Mouse (Mus musculus): ENCODE results near the gene Pelo.
A peak's percentile ranks its signal among the peaks of the same experiment; 100 is the strongest.

Pelo gene

DNA sequence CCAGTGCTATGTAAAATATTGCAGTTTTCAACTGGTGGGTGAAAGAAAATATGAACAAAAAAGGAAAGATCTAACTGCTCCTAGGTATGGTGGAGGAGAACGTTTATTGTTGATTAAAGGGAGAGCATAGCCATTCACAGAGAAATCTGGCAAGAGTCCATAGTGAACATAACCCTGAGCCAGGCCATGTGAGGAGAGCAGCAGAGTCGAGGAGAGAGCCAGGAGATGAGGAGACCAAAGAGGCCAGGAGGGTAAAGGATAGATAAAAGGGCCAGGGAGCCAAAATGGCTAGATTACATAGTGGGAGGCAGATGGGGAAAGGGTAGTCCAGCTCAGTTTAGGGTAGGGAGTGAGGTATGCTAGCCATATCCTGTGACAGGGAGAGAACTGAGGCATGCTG, 6.2 kb upstream of the Pelo start:
- DNase-seq, result peak; percentile 91

DNA sequence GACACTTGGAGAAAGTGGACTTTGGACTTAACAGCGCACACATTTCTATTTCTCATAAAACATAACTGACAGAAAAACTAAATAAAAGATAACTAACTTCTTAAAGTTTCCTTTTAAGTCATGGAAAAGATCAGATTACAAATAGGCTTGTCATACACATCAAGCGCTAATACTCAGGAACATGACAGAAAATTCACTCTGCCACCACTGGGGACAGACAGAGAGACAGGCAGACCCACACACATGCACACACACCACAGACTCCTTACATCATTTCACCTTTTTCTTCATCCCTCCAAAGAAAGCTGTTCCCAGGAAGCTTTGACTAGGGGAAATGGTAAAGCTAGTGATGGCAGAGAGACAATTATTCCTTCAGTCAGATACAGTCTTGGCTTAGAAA, 5.4 kb upstream of the Pelo start:
- DNase-seq, result peak; percentile 46

GRCm38 (mm10) chr13:115091511-115091910, 1.5 kb upstream of the Pelo start:
- peak; percentile 90 for DNase-seq

GRCm38 (mm10) chr13:115090977-115091445, 1.0 kb upstream of the Pelo start:
- no peak for DNase-seq

DNA sequence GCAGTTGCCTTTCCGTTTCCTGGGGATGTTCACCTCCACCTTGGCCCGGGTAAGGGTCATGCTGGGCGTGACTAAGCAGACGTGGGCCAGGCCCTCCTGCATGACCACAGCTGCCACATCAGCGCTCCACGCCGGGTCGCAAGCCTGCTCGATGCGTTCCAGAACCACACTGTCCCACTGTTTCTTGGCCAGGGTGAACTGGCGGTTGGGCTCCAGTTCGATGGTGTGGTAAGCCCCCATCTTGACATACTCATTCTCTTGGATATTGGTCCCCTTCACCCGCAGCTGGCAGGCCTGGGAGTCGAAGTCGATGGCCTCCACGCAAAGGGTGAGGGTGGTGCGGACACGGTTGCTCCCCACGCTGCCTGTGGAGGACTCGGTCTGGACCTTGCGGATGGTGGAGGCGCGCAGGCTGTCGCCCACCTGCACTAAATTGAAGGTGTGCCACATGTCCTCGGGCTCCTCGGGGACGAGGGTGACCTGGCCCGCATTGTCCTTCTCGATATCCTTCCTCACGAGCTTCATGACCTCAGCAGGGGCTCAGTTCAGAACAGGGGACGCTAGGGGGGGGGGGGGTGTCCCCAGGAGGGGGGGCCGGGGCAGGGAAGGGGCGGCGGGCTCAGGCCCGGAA, 476 bp downstream of the Pelo start:
- DNase-seq, result peak; percentile 96

DNA sequence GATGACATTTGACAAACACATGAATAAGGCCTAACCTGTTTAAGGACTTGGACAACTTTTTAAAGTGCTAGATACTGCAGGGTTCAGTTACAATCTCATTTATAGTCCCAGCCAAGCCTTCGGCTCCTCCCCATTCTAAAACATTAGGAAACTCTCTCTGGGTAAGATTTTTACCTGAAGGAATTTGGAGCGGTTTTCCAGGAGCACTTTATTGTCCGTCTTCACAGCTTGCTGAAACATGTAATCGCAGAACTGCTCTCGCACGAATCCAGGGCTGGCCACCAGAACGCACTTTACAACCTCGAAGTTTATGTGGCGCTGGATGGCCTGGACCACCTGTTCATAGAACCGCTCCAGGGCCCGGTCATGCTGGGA, 979 bp downstream of the Pelo start:
- DNase-seq, result no peak

- peak; percentile 87 for DNase-seq
Measured at GRCm38 (mm10) chr13:115085974-115086373, 4.0 kb downstream of the Pelo start.

DNA sequence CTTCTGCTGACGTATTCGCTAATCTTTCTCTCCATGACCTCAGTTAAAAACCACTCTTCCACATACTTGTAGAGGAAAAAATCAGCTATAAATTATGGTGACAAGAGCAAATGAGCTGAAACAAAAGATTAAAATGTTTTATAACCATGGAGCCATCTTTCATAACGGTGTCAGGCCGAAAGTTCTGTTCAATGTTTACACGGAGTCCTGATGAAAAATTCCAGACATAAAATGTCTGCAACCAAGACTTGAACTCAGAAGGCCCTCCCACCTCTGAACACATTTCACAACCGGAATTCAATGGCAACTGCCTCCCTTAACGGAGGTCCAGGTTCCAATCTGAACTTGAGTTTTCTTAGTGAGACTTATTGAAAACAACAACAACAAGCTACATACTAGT, 7.6 kb downstream of the Pelo start:
- no peak for DNase-seq

DNA sequence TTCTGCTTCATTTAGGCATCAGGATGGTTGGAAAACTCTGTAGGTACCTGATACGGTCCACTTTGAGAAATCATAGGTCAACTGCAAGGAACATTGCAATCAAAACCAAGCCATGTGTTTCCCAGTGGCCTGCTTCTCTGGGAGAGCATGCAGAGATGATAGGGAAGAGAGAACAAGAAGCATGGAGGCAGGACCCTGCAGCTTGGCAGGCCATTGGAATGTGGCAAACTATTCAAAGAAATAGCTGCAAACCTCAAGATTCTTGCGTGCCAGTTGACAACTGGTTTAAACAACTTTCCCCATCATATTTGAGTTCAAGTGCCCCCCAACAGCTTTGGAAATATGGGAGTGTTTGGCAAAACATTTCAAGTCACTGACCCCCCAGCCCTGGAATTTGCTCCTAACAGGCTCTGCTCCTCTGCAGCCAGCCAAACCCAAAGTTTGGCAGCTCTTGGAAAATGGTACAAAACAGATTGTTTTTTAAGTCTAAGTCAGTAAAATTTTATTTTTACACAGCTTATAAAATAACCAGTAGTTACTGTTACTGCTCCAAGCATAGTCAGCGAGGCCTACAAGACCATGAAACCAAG, 9.9 kb downstream of the Pelo start:
- DNase-seq, result peak; percentile 55

GRCm38 (mm10) chr13:115078997-115079685, 10.8 kb downstream of the Pelo start:
- DNase-seq, result no peak

DNA sequence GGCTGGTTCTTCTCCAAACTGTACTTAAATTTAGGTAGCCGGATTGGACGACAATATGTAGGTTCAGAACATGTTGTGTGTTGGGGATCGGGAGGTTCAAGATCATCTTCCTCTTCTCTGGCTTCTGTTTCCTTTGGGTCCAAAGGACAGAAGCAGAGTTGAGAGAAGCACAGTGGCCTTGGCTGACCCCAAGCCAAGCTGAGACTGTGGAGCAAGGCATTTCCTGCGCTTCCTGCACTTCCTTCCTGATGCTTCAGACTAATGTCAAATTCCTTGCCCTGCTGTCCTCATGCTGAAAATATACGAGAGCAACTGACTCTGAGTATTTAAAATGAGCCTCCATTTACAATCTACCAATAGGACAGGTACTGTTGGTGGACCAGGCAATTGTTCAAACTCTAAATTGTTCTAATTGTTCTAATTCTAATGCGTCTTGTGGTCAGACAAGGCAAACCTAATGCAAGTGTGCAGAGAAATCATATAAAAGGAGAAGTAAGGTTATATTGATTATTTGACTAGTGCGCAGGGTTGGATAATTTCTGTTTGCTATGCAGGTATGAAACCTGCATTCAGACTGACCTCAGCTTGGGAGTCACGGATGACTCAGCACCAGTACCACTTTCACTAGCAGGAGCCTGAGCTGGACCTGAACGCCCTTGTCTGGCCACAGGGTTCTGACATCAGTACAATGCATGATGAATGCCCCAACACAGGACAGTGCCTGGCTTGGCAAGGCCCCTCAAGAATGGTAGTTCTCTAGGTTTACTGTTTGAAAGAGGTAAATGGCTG, 12.4 kb downstream of the Pelo start:
- peak; percentile 96 for DNase-seq

DNA sequence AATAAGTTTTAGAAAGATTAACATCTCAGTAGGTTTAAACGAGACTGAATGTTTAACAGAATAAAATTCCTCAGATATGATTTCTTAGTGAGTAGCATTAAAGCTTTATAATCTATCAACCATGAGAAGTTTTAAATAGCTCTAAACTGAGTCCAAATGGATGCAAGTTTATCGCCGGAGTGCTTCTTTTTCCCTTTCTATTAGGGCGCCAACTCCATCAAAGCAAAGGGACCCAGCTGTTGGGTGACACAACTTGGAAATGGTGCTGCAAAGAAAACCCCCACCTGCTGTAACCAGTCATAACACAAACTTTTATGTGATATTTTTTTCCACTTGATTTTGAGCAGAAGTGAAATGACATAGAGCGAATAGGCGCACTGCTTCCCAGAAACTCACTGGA, 17.6 kb downstream of the Pelo start:
- no peak for DNase-seq

DNA sequence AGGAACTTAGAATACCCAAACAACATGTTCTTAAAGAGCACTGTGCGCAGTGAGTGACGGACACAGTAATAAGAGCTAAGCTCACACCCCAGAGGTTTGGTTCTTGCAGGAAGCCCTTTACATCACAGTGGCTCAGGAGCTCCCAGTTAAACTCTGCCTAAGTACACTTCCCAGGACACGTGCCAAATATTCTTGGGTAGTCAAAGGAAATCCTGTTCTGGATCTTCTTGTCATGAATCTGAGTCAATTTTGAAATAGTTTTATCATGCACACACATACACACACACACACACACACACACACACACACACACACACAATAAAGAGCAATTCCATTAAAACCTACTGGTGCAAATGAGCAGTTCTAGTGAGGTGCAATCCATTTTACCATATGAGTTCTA, 18.6 kb downstream of the Pelo start:
- DNase-seq, result peak; percentile 93

DNA sequence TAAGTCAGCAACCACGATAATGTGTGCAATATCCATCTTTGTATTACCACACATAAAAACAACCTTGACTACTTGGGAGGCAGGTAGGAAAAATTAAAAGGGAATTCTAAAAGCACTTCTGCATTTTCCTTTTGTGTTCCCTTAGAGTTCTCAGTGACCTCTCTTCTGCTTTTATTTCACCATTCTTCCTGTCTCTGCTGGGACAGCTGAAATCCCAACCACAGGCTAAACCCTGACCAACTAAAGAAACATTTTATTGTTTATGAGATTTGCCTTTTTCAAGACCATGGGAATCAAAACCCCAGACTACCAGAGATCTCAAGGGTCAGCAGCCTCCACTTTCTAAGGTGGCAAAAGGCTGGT, 22.0 kb downstream of the Pelo start:
- DNase-seq, result no peak

DNA sequence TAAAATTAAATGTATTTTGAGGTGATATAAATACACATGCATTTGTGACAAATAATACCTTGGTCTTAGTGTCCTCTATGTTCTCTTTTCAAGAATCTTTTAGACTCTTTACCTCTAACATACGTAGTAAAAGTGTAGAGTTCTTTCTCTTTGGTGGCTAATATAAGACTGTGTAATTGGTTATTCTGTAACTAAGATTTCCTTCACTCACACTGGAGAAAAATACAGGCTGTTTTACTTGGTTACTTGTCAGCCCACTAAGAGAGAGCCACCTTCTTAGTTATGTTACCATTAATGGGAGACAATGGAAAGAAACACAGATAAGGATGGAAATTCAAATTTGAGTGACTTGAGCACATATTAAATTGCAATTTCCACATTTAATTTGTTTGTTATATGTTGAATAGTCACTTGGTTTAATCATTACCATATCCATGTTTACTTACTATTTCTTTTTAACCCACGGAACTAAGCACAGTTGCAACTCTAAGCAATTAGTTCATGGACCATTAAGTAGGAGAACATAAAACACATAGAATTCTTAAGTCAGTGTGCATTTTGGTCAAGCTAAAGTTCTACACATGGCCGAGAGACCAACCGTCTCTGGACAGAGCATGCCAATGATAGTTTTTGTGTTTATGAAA, 22.5 kb downstream of the Pelo start:
- no peak for DNase-seq

- DNase-seq, result no peak
Measured at GRCm38 (mm10) chr13:115057555-115057954, 32.4 kb downstream of the Pelo start.

- no peak for DNase-seq
Measured at GRCm38 (mm10) chr13:115054783-115055182, 35.2 kb downstream of the Pelo start.

DNA sequence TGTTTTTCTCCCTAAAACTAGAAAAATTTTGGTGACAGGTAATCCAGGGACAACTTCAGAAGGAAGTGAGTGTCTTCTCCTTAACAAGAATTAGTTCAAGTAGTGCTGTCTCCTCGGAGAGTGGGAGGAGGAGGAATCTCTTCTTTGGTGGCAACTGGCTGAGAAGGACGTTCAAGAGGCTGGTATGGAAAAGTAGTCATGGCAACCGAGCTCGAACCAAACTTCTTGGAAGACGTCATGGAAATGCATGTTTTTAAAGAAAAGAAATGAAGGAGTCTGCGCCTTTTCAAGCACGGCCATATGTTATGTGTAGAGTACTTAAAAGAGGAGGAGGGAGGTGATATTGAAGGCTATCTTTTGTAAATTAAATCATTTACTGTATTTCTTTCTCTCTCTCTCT, 37.4 kb downstream of the Pelo start:
- no peak for DNase-seq

GRCm38 (mm10) chr13:115050660-115051559, 39.1 kb downstream of the Pelo start:
- DNase-seq, result no peak

- no peak for DNase-seq
Measured at GRCm38 (mm10) chr13:115042652-115043051, 47.3 kb downstream of the Pelo start.

All from heart, adult 11 months (tissue).